Mouse (Mus musculus) cerebellum, adult 9-10 months (tissue): ENCODE measurements around the gene Gng8.

Experiments used
- DNase-seq: peaks from one replicate; pipeline ENCODE4 v3.0.0; 2022

The Gng8 gene

GRCm38 (mm10) chr7:16928341-16928740 lies 36.8 kb downstream of the Gng8 start:
- no peak for DNase-seq

GRCm38 (mm10) chr7:16930850-16931249 lies 39.3 kb downstream of the Gng8 start:
- peak; percentile 91 for DNase-seq

DNA sequence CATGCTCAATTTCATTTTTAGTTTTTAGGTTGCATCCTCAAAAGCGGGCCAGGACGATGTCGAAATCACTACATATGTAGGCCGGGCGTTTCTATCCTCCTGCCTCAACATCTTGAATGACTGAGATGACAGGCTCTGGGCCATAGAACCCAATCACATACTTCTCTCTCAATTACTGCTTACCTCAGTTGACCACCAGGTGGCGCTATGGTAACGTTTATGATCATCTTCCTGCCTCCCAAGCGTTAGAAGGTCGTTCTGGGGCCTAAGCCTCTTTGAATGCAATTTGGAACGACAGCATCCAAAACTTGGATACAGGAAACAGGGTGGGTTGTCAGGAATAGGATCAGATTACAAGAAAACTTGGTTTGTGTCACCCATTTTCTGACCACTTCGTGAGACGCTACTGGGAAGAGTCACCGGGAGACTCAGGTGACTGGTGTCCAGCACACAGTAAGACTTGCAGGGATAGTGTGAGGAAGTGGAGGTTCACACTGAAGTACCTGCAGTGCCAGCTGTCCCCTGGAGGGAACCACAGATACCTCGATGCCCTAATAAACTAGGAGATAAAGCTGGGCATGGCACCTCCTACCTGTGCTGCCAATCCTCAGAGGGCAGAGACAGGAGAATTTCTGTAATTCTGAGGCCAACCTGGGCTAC lies 40.5 kb downstream of the Gng8 start:
- peak; percentile 95 for DNase-seq

GRCm38 (mm10) chr7:16932704-16933577 lies 41.4 kb downstream of the Gng8 start:
- DNase-seq: peak; percentile 89

GRCm38 (mm10) chr7:16937312-16937711 lies 45.7 kb downstream of the Gng8 start:
- peak; percentile 54 for DNase-seq

- DNase-seq: peak; percentile 57
Observed at GRCm38 (mm10) chr7:16938117-16938791, 46.7 kb downstream of the Gng8 start.

DNA sequence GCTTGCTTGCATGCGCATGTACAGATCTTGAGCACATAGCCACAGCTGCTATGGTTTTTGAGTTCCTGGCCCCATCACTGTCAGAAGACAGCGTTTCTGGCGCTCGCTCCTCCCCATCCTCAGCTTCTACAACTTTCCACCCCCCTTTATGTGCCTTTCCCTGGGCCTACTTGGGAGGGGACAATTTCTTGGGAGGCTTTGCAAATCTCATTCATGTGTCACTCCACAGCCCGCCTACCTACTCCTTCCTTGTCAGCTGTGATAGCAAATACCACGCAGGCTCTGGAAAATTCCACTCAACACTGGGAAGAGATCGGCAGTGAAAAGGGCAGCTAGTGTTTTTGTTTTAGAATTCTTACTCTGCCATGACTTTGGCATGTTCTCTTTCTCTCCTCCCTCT lies 48.7 kb downstream of the Gng8 start:
- DNase-seq: no peak

- no peak for DNase-seq
Observed at GRCm38 (mm10) chr7:16942861-16943260, 51.3 kb downstream of the Gng8 start.

DNA sequence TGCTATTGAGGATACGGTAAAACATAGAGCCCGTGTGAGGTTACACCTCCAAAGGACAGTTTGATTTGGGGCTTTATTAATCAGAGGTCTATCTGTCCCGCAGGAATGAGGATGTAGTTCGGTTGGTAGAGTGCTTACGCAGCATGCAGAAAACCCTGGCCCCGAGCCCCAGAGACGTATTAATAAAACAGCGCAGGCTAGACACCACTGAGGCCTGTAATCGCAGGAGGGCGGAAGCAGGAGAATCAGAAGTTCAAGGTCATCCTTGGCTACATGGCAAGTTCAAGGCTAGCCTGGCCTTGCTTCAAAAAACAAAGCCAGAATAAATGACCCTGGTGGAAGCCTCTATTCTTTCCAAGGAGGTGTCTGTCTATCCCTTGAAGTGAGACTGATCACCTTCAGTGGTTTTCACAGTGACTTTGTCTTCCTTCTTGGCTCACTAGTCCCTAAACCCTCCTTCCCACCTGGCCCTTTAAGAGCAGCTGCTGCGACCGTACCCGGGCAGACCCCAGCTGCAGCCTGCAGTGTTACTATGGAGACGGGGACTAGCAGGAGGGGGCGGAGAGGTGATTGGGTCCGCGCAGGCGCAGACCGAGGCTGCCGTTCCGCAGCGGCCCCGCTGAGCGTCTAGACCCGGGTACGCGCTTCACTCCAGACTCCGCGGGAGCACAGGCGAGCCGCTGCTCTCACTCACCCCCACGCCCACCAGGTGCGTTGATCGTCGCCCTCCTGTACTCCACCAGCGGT lies 52.6 kb downstream of the Gng8 start, which contains the start of gene Pnmal2:
Gene Pnmal2, plus strand, starts transcription at position 622 of the 747 bp plus-strand sequence.
- peak; percentile 92 for DNase-seq

GRCm38 (mm10) chr7:16944808-16945315 lies 53.3 kb downstream of the Gng8 start:
- no peak for DNase-seq
